Mouse (Mus musculus) cerebellum, adult 11 months (tissue): Measurements from ENCODE around the gene Rps10.

Source experiments
- DNase-seq: peaks from one replicate; pipeline ENCODE4 v3.0.0; 2022

Rps10 gene

DNA sequence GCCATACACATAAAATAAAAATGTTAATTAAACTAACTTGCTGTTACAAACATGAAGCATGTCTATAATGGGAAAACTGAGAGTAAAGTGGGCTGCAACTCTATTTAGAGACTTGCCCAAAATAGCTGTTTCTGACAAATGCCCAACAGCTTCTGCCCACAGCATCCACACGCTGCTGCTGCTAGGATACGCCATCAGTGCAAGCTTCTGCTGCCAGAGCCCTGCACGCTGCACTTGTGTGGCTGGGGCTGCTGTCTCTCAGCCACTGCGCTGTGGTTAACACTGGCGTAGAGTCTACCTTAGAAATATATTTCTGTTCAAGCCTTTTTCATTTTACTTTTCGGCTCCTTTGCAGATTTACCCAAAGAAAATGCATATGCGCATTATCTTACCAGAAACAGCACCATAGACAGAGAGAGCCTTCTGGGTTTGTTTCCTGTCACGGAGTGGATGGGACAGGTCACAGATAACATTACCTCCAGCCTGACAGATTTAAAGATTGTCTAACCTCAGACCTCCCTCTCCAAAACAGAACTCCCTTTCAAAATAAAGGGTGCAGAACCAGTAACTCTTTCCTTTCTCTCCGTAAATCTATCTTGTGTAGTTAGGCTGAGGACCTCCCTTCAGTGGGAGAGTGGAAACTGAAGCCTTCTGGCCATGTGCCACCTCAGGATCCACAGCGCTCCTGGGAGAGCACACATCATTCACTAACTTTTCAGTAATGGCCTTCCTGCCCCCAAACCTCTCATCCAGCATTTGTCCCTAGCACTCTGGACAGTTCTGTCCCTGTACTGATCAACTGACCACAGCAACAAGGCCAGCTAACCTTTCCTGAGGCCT, 25.6 kb downstream of the Rps10 start:
- DNase-seq, result no peak

DNA sequence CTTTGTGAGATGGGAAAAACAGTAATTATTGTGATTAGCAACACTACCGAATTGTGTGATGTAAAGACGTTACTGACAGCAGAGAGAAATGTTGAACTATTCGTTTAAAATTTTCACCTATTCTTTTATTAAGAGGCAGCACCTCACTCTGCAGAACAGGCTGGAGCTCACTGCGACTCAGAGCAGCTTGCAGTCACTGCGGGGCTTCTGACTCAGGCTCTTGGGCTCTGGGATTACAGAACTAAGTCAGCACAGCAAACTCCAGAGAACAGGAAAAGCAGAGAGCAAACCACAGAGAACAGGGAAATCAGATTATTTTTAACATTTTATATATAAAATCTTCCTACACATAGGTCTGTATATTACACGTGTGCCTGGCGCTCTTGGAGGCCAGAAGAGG, 26.9 kb downstream of the Rps10 start:
- no peak for DNase-seq

DNA sequence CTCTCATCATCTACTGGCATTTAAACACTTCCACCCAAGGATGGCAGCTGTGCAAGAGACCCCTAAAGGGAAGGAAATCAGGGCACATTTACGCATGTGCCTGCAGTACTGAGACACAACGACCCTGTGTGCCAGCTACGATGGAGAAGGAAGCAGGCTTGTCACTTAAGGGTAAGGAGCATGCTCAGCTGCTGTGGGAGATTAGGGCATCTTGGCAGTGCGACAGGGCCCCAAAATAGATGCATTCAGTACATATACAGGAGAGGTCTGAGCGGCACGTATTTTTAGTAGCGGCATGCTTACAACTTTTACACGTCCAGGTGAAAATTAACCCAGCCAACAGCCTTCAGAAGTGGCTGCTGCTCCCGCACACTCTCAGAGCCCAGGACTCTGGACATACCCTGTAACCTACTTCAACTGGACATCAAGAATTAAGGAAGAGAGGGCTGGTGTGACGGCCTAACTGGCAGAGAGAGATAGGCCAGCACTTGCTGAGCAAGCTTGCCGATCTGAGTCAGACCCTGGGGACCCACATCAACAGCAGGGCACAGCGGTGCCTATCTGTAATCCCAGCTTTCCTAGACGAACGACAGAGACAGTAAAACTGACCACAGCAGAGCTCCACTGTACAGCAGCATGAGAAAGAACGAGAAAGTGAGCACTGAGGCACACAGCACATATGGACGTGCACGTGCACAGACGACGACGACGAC, 32.8 kb downstream of the Rps10 start:
- no peak for DNase-seq

DNA sequence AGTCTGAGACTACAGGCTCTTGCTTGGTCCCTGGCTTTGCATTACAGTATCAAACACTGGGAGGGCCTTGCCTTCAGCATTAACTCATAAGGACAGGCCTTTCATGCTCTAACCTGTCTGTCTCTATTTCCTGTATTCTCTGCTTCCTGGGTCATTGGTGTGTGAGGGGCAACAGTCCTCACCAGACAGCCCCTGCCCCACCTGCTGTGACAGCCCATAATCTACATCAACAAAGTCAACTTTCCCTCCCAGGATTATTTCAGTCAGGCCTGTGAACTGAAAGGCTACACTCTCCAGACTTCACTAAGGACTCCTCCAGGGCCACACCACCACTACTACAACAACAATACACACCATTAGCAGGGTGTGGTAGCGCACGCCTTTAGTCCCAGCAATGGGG, 33.4 kb downstream of the Rps10 start:
- DNase-seq, result no peak

DNA sequence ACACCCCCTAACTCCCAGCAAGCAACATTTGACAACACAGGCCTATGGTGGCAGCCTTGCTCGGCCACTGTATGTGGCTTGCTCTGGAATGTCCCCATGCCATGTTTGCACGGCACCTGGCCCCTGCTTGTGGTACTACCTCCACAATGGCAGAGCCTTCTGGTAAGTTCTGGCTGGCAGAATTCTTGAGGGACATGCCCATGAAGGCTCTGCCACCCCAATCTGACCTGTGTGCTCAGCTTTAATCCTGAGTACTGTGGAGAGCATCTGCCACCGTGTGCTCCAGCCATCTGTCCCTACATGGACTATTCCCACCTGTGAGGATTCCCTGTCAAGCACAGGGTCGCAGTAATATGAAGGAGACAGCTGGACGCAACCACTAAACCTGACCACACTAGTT, 35.6 kb downstream of the Rps10 start:
- peak; percentile 73 for DNase-seq

DNA sequence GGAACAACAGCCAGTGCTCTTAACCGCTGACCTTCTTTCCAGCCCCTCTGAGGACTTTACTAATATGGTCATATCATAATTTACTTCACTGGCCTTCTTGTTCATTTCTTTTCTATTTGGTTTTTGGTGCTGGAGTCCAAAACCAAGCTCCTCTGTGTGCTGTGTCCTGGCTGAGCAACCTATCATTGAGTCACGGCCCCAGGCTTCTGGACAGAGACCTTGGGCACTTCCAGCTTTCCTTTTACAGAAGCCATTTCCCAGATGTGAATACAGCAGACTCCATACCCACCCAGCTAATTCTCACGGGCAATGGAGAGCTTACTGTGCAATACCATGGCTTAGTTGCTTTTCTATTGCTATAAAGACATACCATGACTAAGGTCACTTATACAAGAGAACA, 36.2 kb downstream of the Rps10 start:
- DNase-seq, result no peak

DNA sequence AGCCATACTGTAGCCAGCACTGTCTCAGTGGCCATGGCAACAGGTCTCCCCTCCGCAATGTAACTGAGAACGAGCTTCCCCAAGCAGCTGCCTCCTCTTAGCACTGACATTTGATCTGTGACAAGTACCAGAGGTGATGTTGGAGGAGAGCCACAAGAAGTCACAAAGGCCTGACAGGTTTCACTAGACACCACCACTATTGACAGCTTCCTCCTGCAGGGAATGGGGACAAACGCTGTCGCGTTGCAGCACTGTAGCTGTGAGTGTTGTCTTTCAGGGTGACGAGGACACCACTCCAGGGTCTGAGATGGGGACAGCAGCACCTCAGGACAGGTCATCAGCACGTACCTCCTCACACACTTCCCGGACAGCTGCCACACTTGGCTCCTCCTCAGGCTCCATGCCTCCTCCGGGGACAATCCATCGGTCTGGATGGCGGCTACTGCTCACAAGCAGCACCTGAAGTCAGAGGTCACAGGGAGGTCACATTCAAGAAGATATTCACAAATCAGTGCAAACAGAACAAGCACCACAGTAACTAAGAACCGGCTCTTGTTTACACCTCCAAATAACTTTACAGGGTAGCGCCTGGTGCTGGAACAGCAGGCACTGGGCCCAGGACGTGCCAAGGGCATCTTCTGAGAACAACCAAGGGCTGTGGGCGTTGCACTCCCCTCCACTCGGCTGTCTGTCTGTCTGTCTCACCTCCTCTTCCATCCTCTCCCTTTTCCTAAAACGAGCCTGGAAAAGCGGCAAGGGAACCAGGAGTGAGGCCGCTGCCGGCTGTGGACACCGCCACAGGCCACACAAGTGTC, 39.9 kb downstream of the Rps10 start:
- DNase-seq, result no peak

DNA sequence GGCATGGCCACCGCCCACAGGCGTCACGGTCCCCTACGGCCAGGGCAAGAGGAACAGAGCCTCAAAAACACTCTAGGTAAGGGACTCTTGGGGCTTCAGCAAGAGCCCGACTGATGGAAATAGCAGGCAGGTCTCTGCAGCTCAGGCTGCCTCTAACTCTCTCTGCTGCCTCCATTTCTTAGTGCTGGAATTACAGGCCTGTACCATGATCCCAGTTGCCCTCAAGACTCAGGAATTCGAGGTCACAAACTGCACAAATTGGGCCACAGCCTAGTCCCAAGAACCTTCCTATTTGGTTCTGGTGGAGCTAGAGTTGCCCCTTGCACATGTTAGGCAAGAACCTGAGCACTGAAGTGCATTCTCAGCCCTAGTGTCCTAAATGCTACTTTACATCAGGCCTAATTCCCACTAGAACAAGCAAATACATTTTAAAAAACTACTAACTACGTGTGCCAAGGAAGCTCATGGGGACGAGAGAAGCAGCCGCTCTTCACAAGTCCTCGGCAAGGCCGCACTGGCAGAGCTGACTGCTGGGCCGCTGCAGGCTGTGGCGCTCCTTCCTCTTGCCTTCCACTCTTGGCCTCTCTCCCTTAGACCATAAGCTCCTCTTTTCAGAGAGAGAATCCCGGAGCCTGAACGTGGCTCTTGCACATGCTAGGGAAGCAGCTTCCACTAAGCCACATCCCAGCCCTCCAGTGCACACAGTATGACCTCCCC, 40.7 kb downstream of the Rps10 start:
- no peak for DNase-seq

DNA sequence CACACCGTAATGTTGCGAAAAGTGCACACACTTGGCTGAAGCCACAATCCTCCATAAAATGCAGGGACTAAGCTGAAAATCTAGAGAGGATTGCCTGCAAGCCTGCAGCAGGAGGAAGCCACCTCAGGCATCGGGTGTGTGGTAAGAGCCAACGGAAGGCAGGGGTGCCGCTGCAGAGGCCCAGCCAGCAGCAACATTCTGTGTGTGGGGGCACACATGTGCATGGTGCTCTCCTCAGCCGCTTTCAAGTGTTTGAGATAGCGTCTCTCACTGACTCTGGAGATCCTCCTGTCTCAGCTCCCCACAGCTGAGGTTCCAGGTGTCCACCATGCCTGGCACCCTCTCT, 43.9 kb downstream of the Rps10 start:
- no peak for DNase-seq

DNA sequence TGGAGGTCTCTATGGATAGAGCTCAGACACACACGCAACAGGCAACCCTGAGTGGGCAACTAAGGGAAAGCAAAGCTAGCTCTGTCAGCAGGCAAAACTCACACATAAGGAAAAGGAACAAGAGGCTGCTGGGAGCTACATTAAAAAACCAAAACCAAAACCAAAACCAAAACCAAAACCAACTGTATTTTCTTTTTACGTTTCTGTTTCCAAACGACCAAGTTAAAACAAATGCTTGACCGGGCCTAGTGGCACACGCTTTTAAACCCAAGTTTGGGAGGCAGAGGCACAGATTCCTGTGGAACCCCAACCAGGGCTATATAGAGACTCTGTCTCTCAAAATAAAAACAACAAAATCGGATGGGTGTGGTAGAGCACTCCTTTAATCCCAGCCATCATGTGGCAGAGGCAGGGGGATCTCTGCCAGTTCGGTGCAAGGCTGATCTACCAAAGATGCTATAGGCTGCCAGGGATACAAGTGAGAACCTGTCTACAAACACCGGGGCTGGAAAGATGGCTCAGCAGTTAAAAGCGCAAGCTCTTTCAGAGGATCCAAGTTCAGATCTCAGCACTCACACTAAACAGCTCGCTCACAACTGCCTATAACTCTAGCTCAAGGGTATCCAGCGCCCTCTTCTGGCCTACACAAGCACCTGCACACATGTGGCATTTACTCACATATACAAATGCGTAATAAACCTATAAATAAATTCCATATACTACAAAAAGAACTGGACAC, 44.5 kb downstream of the Rps10 start:
- no peak for DNase-seq

DNA sequence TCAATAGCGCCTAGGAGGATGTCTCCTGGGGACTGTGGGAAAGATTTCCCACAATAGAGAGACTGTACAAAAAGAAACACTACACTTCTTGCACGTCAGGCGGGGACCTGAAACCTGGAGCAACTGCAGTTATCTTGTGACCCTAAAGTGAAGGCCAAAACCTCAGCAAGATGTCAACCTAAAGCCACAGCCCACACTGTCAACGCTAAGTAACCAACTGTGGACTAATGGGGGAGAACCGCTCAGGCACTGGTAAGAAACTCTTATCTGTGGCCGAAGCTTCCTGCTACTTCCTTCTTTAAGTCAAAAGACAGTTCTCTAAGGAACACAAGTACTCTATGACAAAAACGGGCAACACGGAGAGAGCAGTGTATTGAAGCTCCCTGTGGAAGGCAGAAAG, 48.2 kb downstream of the Rps10 start:
- DNase-seq, result no peak

DNA sequence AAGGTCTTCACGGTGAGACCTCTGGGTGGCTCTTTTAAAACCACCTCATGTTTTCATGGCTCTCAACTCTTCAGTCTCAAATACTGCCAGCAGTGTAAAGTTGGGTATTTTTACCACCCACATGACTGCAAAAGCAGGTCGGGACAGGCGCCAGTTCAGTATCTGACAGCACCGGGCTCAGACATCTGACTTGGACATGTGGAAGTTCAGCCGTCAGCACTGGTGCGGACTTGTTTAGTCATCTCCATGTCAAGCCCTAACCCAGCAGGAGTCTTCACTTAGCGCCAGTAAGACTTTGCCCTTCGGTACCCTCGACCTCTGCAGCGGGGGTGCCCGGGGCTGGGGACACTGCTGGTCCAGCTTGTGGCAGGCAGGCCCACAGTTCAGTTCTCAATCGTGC, 49.2 kb downstream of the Rps10 start:
- no peak for DNase-seq

DNA sequence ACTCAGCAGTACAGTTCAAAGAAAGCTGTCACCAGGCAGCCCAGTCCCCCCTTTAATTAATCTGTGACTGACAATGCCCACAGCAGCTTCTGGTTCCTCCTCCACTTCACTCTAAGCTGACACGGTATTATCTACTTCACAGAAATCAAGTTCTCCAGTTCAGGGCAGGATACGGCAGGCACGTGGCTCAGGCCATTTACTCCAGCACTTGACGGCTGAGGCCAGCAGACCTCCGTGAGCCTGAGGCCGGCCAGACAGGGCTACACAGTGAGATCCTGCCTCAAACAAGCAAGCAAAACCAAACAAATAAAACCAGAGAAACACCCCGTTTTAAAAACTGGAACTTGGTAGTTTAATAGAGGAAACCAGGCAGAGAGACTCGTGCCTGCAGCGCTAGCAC, 49.8 kb downstream of the Rps10 start:
- no peak for DNase-seq

DNA sequence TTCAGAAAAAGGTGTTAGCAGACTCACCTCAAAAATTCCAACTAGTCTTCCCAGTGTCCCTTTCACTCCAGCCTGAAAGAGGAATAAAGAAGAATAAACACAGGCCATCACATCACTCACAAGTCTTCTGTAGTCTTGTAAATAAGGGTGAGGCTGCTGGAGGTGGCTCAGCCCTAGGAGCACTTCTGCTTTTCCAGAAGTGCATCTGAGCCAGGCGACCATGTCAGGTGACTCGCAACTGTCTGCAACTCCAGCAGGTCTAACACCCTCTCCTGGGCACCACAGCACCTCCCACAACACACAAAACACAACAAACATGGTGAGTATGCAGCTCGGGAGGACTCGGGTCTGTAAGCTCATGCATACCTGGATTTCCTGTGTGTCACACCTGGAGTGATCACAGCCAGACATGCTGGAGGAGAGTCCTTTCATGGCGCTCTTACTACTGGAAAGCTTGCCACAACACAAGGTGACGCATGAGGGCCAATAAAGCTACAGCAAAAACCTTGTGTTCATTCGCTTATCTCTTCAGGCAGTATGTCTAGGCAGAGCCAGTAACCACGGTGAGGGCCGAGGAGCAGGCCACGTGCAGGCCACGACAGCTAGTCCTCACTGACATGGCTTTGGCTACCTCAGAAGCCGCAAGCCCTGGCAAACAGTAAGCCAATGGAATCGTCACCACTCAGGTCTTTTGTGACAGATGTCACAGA, 53.1 kb downstream of the Rps10 start:
- no peak for DNase-seq
